Mouse (Mus musculus) gastrocnemius, adult 2 months (tissue): ENCODE results near the gene Scmh1. TPM values are rescaled to one million over a fixed set of nuclear protein-coding genes. Genes with fewer than 3 reads are reported as not detected.
A peak's percentile ranks its signal among the peaks of the same experiment; 100 is the strongest.

Experiments used
- DNase-seq: peaks from one replicate; pipeline ENCODE4 v3.0.0; 2022
- H3K27ac ChIP-seq: fragments of 200-600 bp; 2 replicates; pipeline ENCODE4 v1.8.1; 2022; ENCODE audit warnings: mild to moderate bottlenecking
- H3K4me3 ChIP-seq: fragments of 200-600 bp; 2 replicates; pipeline ENCODE4 v1.8.1; 2022; ENCODE audit warnings: mild to moderate bottlenecking, moderate library complexity
- CTCF ChIP-seq: fragments of 200-600 bp; IDR thresholded peaks from 2 replicates; pipeline ENCODE4 v1.8.1; 2022; ENCODE audit warnings: antibody characterized with exemption, mild to moderate bottlenecking, moderate library complexity
- intact Hi-C: fragments of 180-260 bp; cut with DNase I; formaldehyde crosslinking; loops from one replicate; pipeline ENCODE4 v1.15.1; 2025
- total RNA-seq, 2 experiments: library from RNA; stranded (reverse); gene quantifications; 2 replicates each; pipeline ENCODE4 v1.2.3; 2021

Scmh1 gene
- total RNA-seq, 2 experiments from 2014 or later = 46.3 to 52.4 TPM

- no peak for TF ChIP-seq CTCF
- no peak overlapping the region for H3K27ac ChIP-seq
- intact Hi-C loops = no loop called here
- DNase-seq = no peak
- no peak overlapping the region for H3K4me3 ChIP-seq
Measured at GRCm38 (mm10) chr4:120418053-120418452, 13.0 kb downstream of the Scmh1 start.

GRCm38 (mm10) chr4:120420193-120420592 is 15.1 kb downstream of the Scmh1 start:
- DNase-seq = no peak
- Histone ChIP-seq H3K4me3 (no peak overlapping the region), H3K27ac (peak overlapping the region; percentile 73)
- no peak for TF ChIP-seq CTCF
- intact Hi-C loops = no loop called here

DNA sequence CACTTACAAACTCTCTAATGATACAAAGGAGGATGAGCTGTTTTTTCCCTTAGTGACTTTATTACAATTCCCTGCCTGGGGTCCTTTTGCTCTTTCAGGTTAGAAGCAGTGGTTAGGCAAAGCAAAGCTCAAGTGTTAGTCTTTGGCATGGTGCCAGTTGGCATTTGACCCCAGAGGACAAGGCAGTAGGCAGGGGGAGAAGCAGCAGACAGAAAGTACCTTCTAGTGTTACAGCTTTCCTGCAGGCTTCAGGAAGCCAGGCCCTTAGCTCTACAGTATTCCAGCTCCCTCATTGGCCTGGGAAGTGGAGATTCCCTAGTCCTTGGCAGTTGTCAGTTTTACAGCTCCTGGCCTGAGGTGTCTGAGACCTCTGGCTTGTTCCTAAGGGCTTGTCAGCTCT is 15.6 kb downstream of the Scmh1 start:
- TF ChIP-seq CTCF = no peak
- DNase-seq = peak; percentile 85
- intact Hi-C loops = no loop called here
- no peak overlapping the region for H3K4me3 ChIP-seq
- H3K27ac ChIP-seq = peak overlapping the region; percentile 73

DNA sequence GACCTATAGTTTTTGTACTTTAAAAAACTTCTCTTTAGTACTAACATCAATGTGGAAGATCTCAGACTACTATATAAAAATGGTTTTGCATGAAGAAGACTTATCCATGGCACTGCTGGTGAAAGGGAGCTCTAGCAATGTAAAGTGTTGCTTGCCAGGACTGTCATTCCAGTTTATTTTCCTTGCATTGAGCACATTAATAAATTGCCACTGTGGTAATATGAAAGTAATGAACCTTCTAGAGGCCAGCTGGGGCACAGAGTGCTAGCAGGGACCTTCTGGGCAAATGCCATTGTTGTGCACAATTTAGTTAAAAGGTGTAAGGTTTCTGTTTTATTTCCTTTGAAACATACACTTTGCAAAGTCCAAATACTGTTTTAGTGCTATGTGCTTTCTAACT is 25.5 kb downstream of the Scmh1 start:
- no peak for DNase-seq
- no peak overlapping the region for H3K27ac ChIP-seq
- H3K4me3 ChIP-seq = no peak overlapping the region
- no peak for TF ChIP-seq CTCF
- intact Hi-C loops = no loop called here

GRCm38 (mm10) chr4:120432599-120433373 is 27.7 kb downstream of the Scmh1 start:
- DNase-seq = no peak
- intact Hi-C loops = no loop called here
- Histone ChIP-seq H3K4me3 (no peak overlapping the region), H3K27ac (no peak overlapping the region)
- no peak for TF ChIP-seq CTCF

DNA sequence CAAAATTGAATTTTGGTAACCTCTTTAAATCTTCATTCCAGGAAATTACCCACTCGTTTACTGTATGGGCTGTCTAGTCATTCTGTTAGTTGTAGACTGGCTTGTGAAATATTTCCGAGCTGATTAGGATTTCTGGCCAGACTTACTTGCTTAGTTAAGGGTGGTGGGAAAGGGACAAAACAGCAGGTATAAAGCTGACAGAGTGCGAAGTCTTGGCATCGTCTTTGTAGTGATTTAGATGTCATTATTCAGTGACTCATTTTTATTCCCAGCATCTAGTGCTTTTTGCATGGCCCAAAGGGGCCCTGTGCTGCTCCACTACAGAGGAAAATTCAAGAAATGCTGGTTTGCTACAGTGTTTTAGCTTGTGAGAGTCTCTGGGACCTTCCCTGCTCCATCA is 56.7 kb downstream of the Scmh1 start:
- H3K4me3 ChIP-seq = no peak overlapping the region
- TF ChIP-seq CTCF = no peak
- intact Hi-C loops = no loop called here
- H3K27ac ChIP-seq = no peak overlapping the region
- DNase-seq = no peak

- TF ChIP-seq CTCF = no peak
- DNase-seq = no peak
- intact Hi-C loops = loop anchor here (5.0 kb wide), 1 partner anchor 86 kb away; no protein-coding TSS in a partner anchor
- Histone ChIP-seq H3K4me3 (no peak overlapping the region), H3K27ac (no peak overlapping the region)
Measured at GRCm38 (mm10) chr4:120472946-120473345, 67.9 kb downstream of the Scmh1 start.

GRCm38 (mm10) chr4:120487707-120488106 is 82.6 kb downstream of the Scmh1 start:
- no peak overlapping the region for H3K4me3 ChIP-seq
- H3K27ac ChIP-seq = peak overlapping the region; percentile 50
- no peak for DNase-seq
- no peak for TF ChIP-seq CTCF
- intact Hi-C loops = no loop called here

DNA sequence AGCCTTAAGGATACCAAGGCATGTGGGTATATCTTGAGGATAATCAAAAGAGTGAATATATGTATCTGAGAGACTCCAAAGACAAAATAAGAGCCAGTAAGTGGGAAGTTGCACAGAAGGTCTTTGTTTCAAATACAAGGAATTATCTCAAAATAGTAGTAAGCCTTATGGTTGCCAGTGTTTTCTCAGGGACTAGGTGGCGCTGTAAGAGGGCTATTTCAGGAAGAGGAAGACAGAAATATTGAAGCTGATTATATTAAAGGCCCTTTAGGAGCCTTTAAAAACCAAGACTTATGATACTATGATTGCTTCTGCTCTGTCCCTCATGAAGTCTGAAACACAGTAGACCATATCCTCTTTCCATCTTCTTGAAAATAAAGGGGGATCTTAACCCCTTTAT is 101.9 kb downstream of the Scmh1 start:
- Histone ChIP-seq H3K4me3 (no peak overlapping the region), H3K27ac (no peak overlapping the region)
- TF ChIP-seq CTCF = no peak
- intact Hi-C loops = no loop called here
- DNase-seq = no peak

GRCm38 (mm10) chr4:120511203-120511602 is 106.1 kb downstream of the Scmh1 start:
- TF ChIP-seq CTCF = no peak
- DNase-seq = no peak
- no peak overlapping the region for H3K27ac ChIP-seq
- intact Hi-C loops = no loop called here
- H3K4me3 ChIP-seq = no peak overlapping the region

GRCm38 (mm10) chr4:120514366-120514765 is 109.3 kb downstream of the Scmh1 start:
- intact Hi-C loops = no loop called here
- no peak for TF ChIP-seq CTCF
- no peak for DNase-seq
- H3K4me3 ChIP-seq = no peak overlapping the region
- no peak overlapping the region for H3K27ac ChIP-seq

DNA sequence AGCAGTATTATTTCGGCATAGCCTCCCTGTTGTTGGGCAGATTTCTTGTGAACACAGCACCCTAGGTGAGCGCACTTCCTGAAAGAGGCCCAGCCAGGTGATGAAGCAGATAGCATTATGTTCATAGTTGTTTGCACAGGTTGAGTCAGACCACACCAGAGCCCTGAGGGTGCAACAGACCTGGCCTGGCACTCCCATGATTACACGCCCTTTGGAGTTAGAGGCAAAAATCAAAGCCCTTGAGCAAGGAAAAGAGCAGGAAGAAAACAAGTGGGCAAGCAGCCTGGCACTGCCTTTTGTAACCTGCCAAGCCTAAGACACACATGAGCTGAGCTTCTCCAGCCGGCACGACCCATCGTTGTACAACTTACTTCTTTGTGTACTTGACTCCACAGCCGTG is 111.4 kb downstream of the Scmh1 start:
- no peak for TF ChIP-seq CTCF
- Histone ChIP-seq H3K4me3 (no peak overlapping the region), H3K27ac (no peak overlapping the region)
- DNase-seq = no peak
- intact Hi-C loops = no loop called here

DNA sequence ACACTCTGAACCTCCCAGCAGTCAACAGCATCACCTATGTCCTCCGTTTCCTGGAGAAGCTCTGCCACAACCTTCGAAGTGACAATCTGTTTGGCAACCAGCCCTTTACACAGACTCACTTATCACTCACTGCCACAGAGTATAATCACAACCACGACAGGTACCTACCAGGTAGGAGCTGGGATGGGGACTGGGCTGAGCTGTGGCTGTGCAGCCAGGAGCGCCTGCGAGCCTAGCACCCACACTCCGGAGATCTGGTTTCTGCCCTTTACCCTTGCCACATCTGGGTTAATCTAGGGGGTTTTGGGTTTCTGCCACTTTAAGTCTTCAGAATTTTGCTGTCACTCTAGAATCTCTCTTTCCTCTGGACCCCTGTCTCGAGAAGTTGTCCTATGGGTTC is 111.8 kb downstream of the Scmh1 start:
- H3K27ac ChIP-seq = peak overlapping the region; percentile 4; the same call in 1 of the 2 replicates
- TF ChIP-seq CTCF = no peak
- intact Hi-C loops = no loop called here

DNA sequence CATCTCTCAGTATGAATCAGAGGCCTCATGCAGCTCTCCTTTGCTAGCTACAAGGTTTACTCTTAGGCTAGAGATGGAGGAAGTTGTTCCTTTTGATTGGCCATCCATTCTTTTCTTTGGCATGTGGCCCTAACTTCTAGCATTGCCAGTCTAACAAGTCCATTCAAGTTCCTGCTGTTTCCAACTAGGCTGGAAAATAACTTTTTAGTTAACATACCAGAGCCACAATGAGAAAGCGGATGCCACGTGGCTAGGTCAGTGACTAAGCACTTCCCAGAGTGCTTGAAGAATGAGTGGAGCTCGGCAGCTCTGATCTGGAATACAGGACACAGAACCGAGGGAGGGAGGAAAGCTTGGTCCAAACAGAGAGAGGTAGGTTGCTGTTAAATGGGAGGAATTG is 112.3 kb downstream of the Scmh1 start:
- Histone ChIP-seq H3K4me3 (no peak overlapping the region), H3K27ac (peak overlapping the region; percentile 4; the same call in 1 of the 2 replicates)
- TF ChIP-seq CTCF = no peak
- DNase-seq = no peak
- intact Hi-C loops = no loop called here

More for the DNA sequence above, 111.8 kb downstream of the Scmh1 start:
- DNase-seq = no peak
- H3K4me3 ChIP-seq = no peak overlapping the region
